Mouse (Mus musculus): ENCODE results near the gene Pdlim7. TPM values are rescaled to one million over a fixed set of nuclear protein-coding genes. Genes with fewer than 3 reads are reported as not detected.

Pdlim7 gene
- total and polyA plus RNA-seq, 2 experiments from 2014 or later: 41.3 to 153 TPM

GRCm38 (mm10) chr13:55535191-55535590 is 21.7 kb upstream of the Pdlim7 start:
- H3K4me1 ChIP-seq (ENCODE audit: insufficient read depth, low read length): peaks cover 9% of the 10 kb centered on the region; the same call in 1 of the 2 replicates
- H3K4me3 ChIP-seq (ENCODE audit: low read depth, low read length): peak overlapping the region; percentile 72
- no peak overlapping the region for H3K9ac ChIP-seq (replicated peaks; ENCODE audit: low read length, poor library complexity, severe bottlenecking)
- H3K27me3 ChIP-seq (ENCODE audit: insufficient read depth, low read length): no peaks in the 10 kb centered on the region
- peaks cover 54% of the 10 kb centered on the region for H3K36me3 ChIP-seq (ENCODE audit: insufficient read depth, low read length)
- no peaks in the 10 kb centered on the region for H3K9me3 ChIP-seq (ENCODE audit: low read length)
- peak overlapping the region; percentile 88 for H3K4me2 ChIP-seq (ENCODE audit: low read depth, low read length, poor library complexity, severe bottlenecking)
- DNase-seq (ENCODE audit: low spot score): no peak
- WGBS: 94% methylated on average over 15 of the region's 15 CpGs
- no peak for ATAC-seq (ENCODE audit: low FRiP score)
- H3K27ac ChIP-seq (ENCODE audit: low read depth, low read length): no peak overlapping the region
- TF ChIP-seq CTCF (IDR thresholded peaks at IDR 0.05): no peak

- Histone ChIP-seq H3K27me3 (ENCODE audit: insufficient read depth, low read length) (no peaks in the 10 kb centered on the region), H3K4me2 (ENCODE audit: low read depth, low read length, poor library complexity, severe bottlenecking) (no peak within 1 kb of the TSS), H3K27ac (ENCODE audit: low read depth, low read length) (no peak within 1 kb of the TSS), H3K4me1 (ENCODE audit: insufficient read depth, low read length) (no peaks in the 10 kb centered on the region), H3K36me3 (ENCODE audit: insufficient read depth, low read length) (peaks cover 42% of the 10 kb centered on the region), H3K9ac (replicated peaks; ENCODE audit: low read length, poor library complexity, severe bottlenecking) (no peak within 1 kb of the TSS), H3K9me3 (ENCODE audit: low read length) (no peaks in the 10 kb centered on the region), H3K4me3 (ENCODE audit: low read depth, low read length) (no peak within 1 kb of the TSS)
- whole genome bisulfite sequencing: 84% methylated on average over 8 of the region's 8 CpGs
- DNase-seq (ENCODE audit: low spot score) (no peak), ATAC-seq (ENCODE audit: low FRiP score) (no peak)
- no peak for TF ChIP-seq CTCF (IDR thresholded peaks at IDR 0.05)
Observed at GRCm38 (mm10) chr13:55529198-55529915, 15.9 kb upstream of the Pdlim7 start, which contains the start of gene Dok3. Dok3 (minus strand) TSS chr13:55529296.

- ATAC-seq (ENCODE audit: low FRiP score) (no peak), DNase-seq (ENCODE audit: low spot score) (no peak)
- no peak overlapping the region for H3K27ac ChIP-seq (ENCODE audit: low read depth, low read length)
- H3K4me3 ChIP-seq (ENCODE audit: low read depth, low read length): no peak overlapping the region
- no peak for TF ChIP-seq CTCF (IDR thresholded peaks at IDR 0.05)
- no peaks in the 10 kb centered on the region for H3K4me1 ChIP-seq (ENCODE audit: insufficient read depth, low read length)
- H3K4me2 ChIP-seq (ENCODE audit: low read depth, low read length, poor library complexity, severe bottlenecking): no peak overlapping the region
- no peaks in the 10 kb centered on the region for H3K9me3 ChIP-seq (ENCODE audit: low read length)
- no peak overlapping the region for H3K9ac ChIP-seq (replicated peaks; ENCODE audit: low read length, poor library complexity, severe bottlenecking)
- no peaks in the 10 kb centered on the region for H3K27me3 ChIP-seq (ENCODE audit: insufficient read depth, low read length)
- WGBS: 77% methylated on average over 18 of the region's 18 CpGs
- peaks cover 31% of the 10 kb centered on the region for H3K36me3 ChIP-seq (ENCODE audit: insufficient read depth, low read length)
Observed at GRCm38 (mm10) chr13:55527834-55528772, 14.6 kb upstream of the Pdlim7 start.

- DNase-seq (ENCODE audit: low spot score): no peak
- Histone ChIP-seq H3K9ac (replicated peaks; ENCODE audit: low read length, poor library complexity, severe bottlenecking) (no peak overlapping the region), H3K9me3 (ENCODE audit: low read length) (no peaks in the 10 kb centered on the region), H3K4me1 (ENCODE audit: insufficient read depth, low read length) (no peaks in the 10 kb centered on the region), H3K4me2 (ENCODE audit: low read depth, low read length, poor library complexity, severe bottlenecking) (no peak overlapping the region), H3K27me3 (ENCODE audit: insufficient read depth, low read length) (no peaks in the 10 kb centered on the region), H3K4me3 (ENCODE audit: low read depth, low read length) (no peak overlapping the region), H3K27ac (ENCODE audit: low read depth, low read length) (no peak overlapping the region), H3K36me3 (ENCODE audit: insufficient read depth, low read length) (peaks cover 29% of the 10 kb centered on the region)
- ATAC-seq (ENCODE audit: low FRiP score): no peak
- 87% methylated on average over 16 of the region's 16 CpGs for WGBS
- no peak for TF ChIP-seq CTCF (IDR thresholded peaks at IDR 0.05)
Observed at GRCm38 (mm10) chr13:55527212-55527611, 13.7 kb upstream of the Pdlim7 start.

GRCm38 (mm10) chr13:55525733-55526553 is 12.5 kb upstream of the Pdlim7 start:
- H3K27me3 ChIP-seq (ENCODE audit: insufficient read depth, low read length): no peaks in the 10 kb centered on the region
- no peak overlapping the region for H3K4me2 ChIP-seq (ENCODE audit: low read depth, low read length, poor library complexity, severe bottlenecking)
- H3K36me3 ChIP-seq (ENCODE audit: insufficient read depth, low read length): peaks cover 17% of the 10 kb centered on the region; the same call in 1 of the 2 replicates
- ATAC-seq (ENCODE audit: low FRiP score) (no peak), DNase-seq (ENCODE audit: low spot score) (no peak)
- no peak overlapping the region for H3K27ac ChIP-seq (ENCODE audit: low read depth, low read length)
- no peaks in the 10 kb centered on the region for H3K4me1 ChIP-seq (ENCODE audit: insufficient read depth, low read length)
- no peak for TF ChIP-seq CTCF (IDR thresholded peaks at IDR 0.05)
- 83% methylated on average over 16 of the region's 16 CpGs for WGBS
- H3K9ac ChIP-seq (replicated peaks; ENCODE audit: low read length, poor library complexity, severe bottlenecking): no peak overlapping the region
- H3K4me3 ChIP-seq (ENCODE audit: low read depth, low read length): no peak overlapping the region
- no peaks in the 10 kb centered on the region for H3K9me3 ChIP-seq (ENCODE audit: low read length)

Measured in midbrain, postnatal 0 days (tissue).